Comparison of ENCODE assay signal across 14 mouse cellular contexts in genomic region chr10:75221936-75222610, GRCm38 (mm10). TPM values are rescaled to one million over a fixed set of nuclear protein-coding genes. Genes with fewer than 3 reads are reported as not detected.
DNase-seq lines count a peak whose midpoint lies in the region; ATAC-seq and TF ChIP-seq lines count a peak whose summit lies in the region.
"Had no signal": no experiment of that assay in that cellular context is flagged by ENCODE, and none has a peak within 500 bp of the region (broad histone marks: within the 10 kb centered on the region; RNA-seq: fewer than 3 reads in every experiment).

No protein-coding gene starts in this region.

- H3K9ac ChIP-seq in liver, adult 2 months (ENCODE audit: low read depth, low read length) = no peak overlapping the region
- H3K9ac ChIP-seq in liver, embryonic 11.5 days (ENCODE audit: low read depth, low read length) = no peak overlapping the region
- H3K9ac ChIP-seq in intestine, embryonic 16.5 days (ENCODE audit: low read depth, low read length) = no peak overlapping the region
- H3K9ac ChIP-seq: forebrain, embryonic 12.5 days; midbrain, embryonic 13.5 days had no signal

- H3K9me3 ChIP-seq in liver, embryonic 11.5 days (ENCODE audit: control insufficient read depth, low read length) = no peaks in the 10 kb centered on the region
- no peaks in the 10 kb centered on the region for H3K9me3 ChIP-seq in intestine, embryonic 16.5 days (ENCODE audit: control insufficient read depth, low read length)
- H3K9me3 ChIP-seq: forebrain, embryonic 12.5 days; midbrain, embryonic 13.5 days had no signal

- peaks cover 18% of the 10 kb centered on the region for H3K4me1 ChIP-seq in liver, adult 2 months (ENCODE audit: control insufficient read depth, insufficient read depth, low read length)
- H3K4me1 ChIP-seq in liver, embryonic 11.5 days (replicated peaks; ENCODE audit: control insufficient read depth, insufficient read depth, low read length) = peaks cover 5% of the 10 kb centered on the region; the same call in 1 of the 2 replicates
- peaks cover 29% of the 10 kb centered on the region for H3K4me1 ChIP-seq in intestine, embryonic 16.5 days (ENCODE audit: control insufficient read depth, insufficient read depth, low read length)

- WGBS in liver, adult 2 months = 41% methylated on average over 4 of the region's 4 CpGs
- WGBS in liver, embryonic 11.5 days = 61% methylated on average over 4 of the region's 4 CpGs
- 48% methylated on average over 4 of the region's 4 CpGs for WGBS in intestine, embryonic 16.5 days

- no peaks in the 10 kb centered on the region for H3K27me3 ChIP-seq in liver, adult 2 months (ENCODE audit: control insufficient read depth, insufficient read depth, low read length)
- H3K27me3 ChIP-seq in liver, embryonic 11.5 days (replicated peaks; ENCODE audit: control insufficient read depth, insufficient read depth, low read length) = no peaks in the 10 kb centered on the region
- no peaks in the 10 kb centered on the region for H3K27me3 ChIP-seq in intestine, embryonic 16.5 days (replicated peaks; ENCODE audit: control insufficient read depth, insufficient read depth, low read length)
- H3K27me3 ChIP-seq: forebrain, embryonic 12.5 days; midbrain, embryonic 13.5 days had no signal

- no peak for DNase-seq in frontal cortex, postnatal 25 days (ENCODE audit: low spot score in 2 of 2)
- peak; percentile 38 for DNase-seq in liver, adult 2 months (ENCODE audit: extremely low read depth, low read depth, low spot score)
- no peak for DNase-seq in liver, embryonic 11.5 days (ENCODE audit: low spot score)
- DNase-seq in CD4-positive helper T cell, adult 2 months (ENCODE audit: low read depth, low spot score) = peak; percentile 35
- no peak for DNase-seq in cerebellum, adult 18-20 months
- DNase-seq in left cerebral cortex, postnatal 14 days (ENCODE audit: low spot score in 2 of 2) = no peak
- DNase-seq: cerebellum, postnatal 10 days; gastrocnemius, postnatal 36 days; kidney, adult 8-10 months; thymus, postnatal 25 days had no signal

- H3K79me2 ChIP-seq in liver, adult 2 months (ENCODE audit: control insufficient read depth, insufficient read depth, low read length) = peaks cover 25% of the 10 kb centered on the region; the same call in 1 of the 2 replicates

- TF ChIP-seq CTCF in liver, adult 2 months (IDR thresholded peaks at IDR 0.05; ENCODE audit: low read depth, low read length) = no peak

- no peaks in the 10 kb centered on the region for H3K36me3 ChIP-seq in liver, adult 2 months (ENCODE audit: control insufficient read depth, insufficient read depth, low read length)
- no peaks in the 10 kb centered on the region for H3K36me3 ChIP-seq in liver, embryonic 11.5 days (ENCODE audit: control insufficient read depth, insufficient read depth, low read length)
- H3K36me3 ChIP-seq in intestine, embryonic 16.5 days (ENCODE audit: control insufficient read depth, insufficient read depth, low read length) = no peaks in the 10 kb centered on the region
- H3K36me3 ChIP-seq: forebrain, embryonic 12.5 days; midbrain, embryonic 13.5 days had no signal

- H3K4me2 ChIP-seq in liver, embryonic 11.5 days = no peak overlapping the region
- no peak overlapping the region for H3K4me2 ChIP-seq in intestine, embryonic 16.5 days (ENCODE audit: low read depth, low read length)
- H3K4me2 ChIP-seq: forebrain, embryonic 12.5 days; midbrain, embryonic 13.5 days had no signal

- ATAC-seq in frontal cortex, adult (ENCODE audit: low TSS enrichment) = peak; percentile 28; the same call in 1 of the 2 replicates
- ATAC-seq in liver, embryonic 11.5 days (replicated peaks; ENCODE audit: low FRiP score) = no peak
- ATAC-seq in intestine, embryonic 16.5 days = peak; percentile 17
- ATAC-seq: midbrain, embryonic 13.5 days had no signal

- no peak overlapping the region for H3K27ac ChIP-seq in liver, adult 2 months (replicated peaks; ENCODE audit: insufficient read depth, low read depth, low read length)
- no peak overlapping the region for H3K27ac ChIP-seq in liver, embryonic 11.5 days (ENCODE audit: low read depth, low read length)
- no peak overlapping the region for H3K27ac ChIP-seq in intestine, embryonic 16.5 days (ENCODE audit: low read length)
- H3K27ac ChIP-seq: forebrain, embryonic 12.5 days; midbrain, embryonic 13.5 days had no signal

- intact Hi-C loops in left cerebral cortex, postnatal 14 days (cut with DNase I) = no loop called here

- no peak overlapping the region for H3K4me3 ChIP-seq in liver, adult 2 months (ENCODE audit: insufficient read depth, low read depth, low read length)
- no peak overlapping the region for H3K4me3 ChIP-seq in liver, embryonic 11.5 days (ENCODE audit: low read depth, low read length)
- H3K4me3 ChIP-seq in intestine, embryonic 16.5 days (ENCODE audit: low read length) = no peak overlapping the region
- H3K4me3 ChIP-seq: forebrain, embryonic 12.5 days; midbrain, embryonic 13.5 days had no signal

- no peak for TF ChIP-seq POLR2A in liver, adult 2 months (IDR thresholded peaks at IDR 0.05; ENCODE audit: extremely low read depth, insufficient read depth, low read length)

RNA-seq across cellular contexts. Expression of gene Specc1l, which starts 10.2 kb away (rescaled TPM):
- total RNA-seq in liver, adult 2 months (2014; rRNA removed) = 10.3 and 10.8 TPM in 2 replicates
- polyA plus RNA-seq in liver, adult 2 months (2012; rRNA removed) = 5.2 and 5.3 TPM in 2 replicates
- 13.3 and 14.3 TPM in 2 replicates for polyA plus RNA-seq in liver, embryonic 11.5 days (2014; fragmentation: Nextera tagmentation; extraction: Ambion mirVana)
- polyA plus RNA-seq in intestine, embryonic 16.5 days (2015; fragmentation: Nextera tagmentation; extraction: Ambion mirVana) = 22.1 and 23.1 TPM in 2 replicates
- total RNA-seq in left cerebral cortex, postnatal 14 days (2021) = 10 to 100 TPM; 38.8 to 40.2 TPM

Comparison
In these comparisons a context has a peak if more than half of its experiments do, and no peak if none do; other contexts are left out.
1. DNase-seq: peak in liver, adult 2 months (single experiment) and CD4-positive helper T cell, adult 2 months (single experiment); none in frontal cortex, postnatal 25 days (0 of 2), liver, embryonic 11.5 days (single experiment), cerebellum, adult 18-20 months (0 of 2) and left cerebral cortex, postnatal 14 days (0 of 2).